Mouse (Mus musculus) thymus, postnatal 36 days (tissue): ENCODE data around the gene Dppa5a.
A peak's percentile ranks its signal among the peaks of the same experiment; 100 is the strongest.
"Not testable (repeated sequence)": the region's sequence is repeated elsewhere in the genome, so short reads cannot be mapped to it uniquely, and the experiment has no call there.

ENCODE experiments used
- DNase-seq, 2 experiments: peaks; one replicate each; pipeline ENCODE4 v3.0.0; 2022; ENCODE audit warnings: mixed read lengths in 2 of 2

The Dppa5a gene

DNA sequence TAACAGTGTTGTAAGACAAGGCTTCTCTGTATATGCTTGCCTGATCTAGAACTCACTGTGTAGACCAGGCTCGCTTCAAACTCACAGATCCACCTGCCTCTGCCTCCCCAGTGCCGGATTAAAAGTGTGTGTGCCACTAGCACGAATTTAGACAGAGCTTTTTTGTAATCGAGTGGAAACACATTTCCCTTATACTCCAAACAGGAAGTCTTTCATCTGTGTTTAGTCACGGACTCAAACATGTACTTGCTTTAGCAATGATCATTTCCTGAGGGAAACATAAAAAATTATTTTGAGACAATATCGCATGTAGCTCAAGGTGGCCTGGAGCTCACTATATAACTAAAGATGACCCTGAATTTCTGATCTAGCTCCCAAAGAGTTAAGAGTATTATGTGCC, 4.6 kb downstream of the Dppa5a start:
- no peak for DNase-seq

DNA sequence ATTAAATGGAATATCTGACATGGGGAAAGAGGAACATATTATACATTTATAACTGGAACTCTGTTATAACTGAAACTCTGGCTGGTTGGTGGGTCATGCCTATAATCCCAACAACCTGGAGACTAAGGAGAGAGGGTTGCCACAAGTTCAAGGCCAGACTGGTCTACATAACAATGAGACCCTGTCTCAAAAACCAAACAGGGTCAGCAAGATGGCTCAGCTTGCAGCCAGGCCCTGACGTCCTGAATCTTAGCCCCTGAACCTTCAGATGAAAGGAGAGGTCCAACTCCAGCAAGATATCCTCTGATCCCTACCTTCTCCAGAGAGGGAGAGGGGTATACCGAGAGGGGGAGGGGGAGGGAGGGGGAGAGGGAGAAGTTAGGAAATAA, 7.5 kb downstream of the Dppa5a start:
- no peak for DNase-seq

DNA sequence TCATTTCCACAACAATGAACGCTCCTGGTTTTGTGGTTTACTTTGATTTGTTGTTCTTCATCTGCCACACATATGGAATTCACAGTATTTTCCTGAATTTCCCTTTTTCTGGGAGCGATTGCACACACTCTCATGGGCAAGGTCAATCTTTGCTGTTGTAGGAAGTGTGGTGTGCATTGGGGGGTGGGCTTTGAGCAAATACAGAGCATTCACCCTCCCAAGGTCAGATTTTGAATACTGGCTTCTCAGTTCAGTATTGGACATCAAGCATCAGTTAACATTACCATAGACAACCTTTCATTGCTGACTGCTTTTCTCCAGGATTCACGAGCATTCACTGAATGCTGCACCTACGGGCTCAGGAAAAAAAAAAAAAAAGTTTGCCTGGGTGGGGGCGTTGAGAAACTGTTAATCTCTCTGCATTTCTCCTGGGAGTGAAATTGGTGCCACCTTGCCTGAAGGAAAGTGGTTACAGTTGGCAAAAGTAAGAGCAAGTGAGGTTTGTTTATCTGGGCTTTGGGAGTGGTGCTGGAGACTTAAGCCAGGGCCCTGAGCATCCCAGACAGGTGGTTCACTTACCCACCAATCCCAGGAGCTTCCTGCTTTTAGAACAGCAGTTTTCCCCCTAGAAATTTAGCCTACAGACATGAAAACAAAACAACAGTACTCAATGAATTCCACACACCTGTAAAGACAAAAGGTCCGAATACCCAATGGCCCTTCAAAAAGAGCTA, 8.1 kb downstream of the Dppa5a start:
- no peak for DNase-seq

DNA sequence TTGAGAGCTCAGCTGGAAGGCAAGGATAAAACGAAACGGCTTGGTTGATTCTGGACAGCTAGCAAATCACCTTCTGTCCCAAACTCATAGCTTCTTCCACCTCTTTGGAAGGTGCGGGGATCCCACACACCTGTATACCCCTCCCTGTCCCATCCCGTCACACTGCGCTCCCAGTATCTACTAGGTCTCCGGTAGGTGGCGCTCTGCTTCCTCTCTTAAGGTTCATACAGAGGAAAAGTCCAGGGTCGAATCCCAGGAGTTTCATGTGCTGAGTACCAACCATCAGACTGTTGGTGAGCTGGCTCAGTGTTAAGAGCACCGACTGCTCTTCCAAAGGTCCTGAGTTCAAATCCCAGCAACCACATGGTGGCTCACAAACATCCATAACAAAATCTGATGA, 9.9 kb downstream of the Dppa5a start:
- DNase-seq, result peak; percentile 48 to 55

DNA sequence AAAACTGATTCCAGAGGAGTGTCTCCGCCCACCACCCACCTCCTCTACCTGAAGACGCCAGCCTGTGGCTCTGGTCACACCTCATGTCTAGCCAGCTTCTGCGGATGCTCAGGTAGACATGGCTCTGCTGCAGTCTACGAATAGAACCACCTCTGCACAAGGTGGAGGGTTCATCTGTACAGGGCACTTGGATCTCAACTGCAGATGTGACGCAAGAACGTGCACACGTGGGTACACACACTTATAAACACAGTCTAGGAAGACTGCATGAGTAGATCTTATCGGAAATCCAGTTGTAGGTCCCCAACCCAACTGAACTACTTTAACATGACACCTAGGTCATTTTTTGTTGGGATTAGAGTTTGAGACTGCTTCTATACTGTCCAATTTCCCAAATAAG, 12.4 kb downstream of the Dppa5a start, which contains the start of gene Gsta2:
Gene Gsta2, minus strand, starts transcription at position 178 of the 400 bp plus-strand sequence.
- no peak for DNase-seq

DNA sequence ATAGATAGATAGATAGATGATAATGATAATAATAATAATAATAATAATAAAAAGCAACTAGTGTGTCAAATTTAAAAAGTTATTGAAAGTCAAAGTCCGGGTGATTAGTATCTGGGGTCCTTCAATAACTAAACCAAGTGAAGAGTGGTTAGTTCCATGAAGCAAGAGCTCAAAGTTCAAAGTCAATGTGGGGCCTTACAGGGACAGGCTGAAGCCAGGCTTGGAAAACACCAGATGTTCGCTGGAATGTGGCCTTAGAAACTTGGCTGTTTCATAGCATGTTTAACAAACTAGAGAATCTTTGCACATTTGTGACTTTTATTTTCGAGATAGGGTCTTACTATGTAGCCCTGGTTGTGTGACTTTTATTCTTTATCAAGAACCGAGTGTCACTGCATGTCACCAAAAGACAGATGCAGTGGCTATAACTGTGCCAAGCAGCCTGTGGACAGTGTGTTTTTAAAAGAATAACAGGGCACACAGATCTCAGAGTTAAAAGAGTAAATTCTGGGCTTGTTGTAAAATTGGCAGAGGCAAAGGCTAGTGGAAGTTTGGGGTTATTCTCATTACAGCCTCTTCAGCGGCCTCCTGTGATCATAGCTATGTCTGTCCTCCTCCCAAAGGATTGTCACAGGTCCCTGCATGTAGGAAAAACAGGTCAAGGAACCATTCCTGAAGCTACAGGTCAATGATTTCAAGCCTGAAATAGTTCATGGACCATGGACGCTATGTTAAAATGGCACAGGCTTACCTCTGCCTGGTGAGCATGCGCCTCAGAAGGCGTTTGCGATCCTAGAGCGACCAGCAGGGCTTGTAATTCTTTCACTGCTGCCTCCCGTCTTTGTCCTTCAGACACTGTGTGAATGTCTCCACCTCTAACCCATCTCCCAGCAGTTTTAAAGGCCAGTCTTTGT, 13.1 kb downstream of the Dppa5a start:
- DNase-seq, result no peak

DNA sequence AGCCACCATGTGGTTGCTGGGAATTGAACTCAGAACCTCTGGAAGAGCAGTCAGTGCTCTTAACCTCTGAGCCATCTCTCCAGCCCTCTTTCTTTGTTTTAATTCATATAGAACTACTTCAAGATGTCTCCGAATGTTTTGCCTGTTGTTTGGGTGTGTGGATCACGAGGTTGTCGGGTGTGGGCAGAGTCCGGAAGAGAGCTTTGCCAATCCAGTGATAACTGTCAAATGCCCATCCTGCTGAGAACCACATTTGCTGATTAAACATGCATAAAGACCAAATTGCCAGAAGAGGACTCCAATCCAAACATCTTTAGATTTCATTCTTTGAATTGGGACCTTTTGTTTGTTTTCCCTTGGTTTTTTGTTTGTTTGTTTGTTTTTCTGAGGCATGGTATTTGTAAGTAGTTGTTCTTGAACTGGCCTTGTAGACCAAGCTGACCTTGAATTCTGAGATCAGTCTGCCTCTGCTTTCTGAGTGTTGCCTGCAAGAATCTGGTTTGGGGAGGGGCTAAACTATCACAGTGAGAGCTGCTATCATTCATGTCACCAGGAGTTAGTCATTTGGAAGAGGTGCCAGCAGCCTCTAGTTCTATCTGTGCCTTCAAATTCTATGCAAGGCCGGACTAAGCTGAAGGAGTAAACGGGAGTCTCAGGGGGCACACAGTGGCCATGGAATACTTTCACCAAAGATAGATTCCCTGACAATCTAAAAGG, 16.3 kb downstream of the Dppa5a start:
- no peak for DNase-seq

DNA sequence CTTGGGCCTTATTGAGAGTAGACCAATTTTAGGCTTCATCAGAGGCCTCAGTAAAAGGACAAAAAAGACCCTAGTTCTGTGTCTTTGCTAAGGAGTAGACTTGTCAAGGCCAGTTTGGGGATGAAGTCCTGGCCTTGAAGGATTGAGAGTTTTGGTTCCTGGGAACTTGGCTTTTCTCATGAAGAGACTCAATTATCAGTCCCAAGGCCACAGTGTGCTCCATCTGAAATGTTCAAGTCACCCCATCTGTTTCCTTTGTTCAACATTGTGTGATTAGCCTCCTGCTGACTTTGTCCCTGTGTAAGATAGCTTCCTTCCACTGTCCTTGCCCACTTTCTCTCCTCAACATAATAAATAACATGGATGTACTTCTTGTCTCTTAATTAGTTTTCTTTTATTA, 18.0 kb downstream of the Dppa5a start:
- DNase-seq, result not testable (repeated sequence)

DNA sequence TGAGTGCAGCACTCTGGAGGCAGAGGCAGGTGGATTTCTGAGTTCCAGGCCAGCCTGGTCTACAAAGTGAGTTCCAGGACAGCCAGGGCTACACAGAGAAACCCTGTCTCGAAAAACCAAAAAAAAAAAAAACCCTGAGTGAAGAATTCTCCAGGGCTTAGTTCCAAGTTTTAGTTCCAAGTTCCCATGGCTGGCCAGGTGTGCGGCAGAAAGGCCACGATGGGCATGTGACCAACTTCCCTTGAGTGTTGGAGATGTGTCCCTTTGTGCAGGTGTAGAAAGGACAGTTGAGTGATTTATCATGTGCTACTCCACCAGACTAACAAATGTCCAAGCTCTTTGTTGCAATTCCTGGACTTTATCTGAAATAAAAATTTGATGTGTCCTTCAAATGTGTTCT, 18.8 kb downstream of the Dppa5a start:
- not testable (repeated sequence) for DNase-seq

DNA sequence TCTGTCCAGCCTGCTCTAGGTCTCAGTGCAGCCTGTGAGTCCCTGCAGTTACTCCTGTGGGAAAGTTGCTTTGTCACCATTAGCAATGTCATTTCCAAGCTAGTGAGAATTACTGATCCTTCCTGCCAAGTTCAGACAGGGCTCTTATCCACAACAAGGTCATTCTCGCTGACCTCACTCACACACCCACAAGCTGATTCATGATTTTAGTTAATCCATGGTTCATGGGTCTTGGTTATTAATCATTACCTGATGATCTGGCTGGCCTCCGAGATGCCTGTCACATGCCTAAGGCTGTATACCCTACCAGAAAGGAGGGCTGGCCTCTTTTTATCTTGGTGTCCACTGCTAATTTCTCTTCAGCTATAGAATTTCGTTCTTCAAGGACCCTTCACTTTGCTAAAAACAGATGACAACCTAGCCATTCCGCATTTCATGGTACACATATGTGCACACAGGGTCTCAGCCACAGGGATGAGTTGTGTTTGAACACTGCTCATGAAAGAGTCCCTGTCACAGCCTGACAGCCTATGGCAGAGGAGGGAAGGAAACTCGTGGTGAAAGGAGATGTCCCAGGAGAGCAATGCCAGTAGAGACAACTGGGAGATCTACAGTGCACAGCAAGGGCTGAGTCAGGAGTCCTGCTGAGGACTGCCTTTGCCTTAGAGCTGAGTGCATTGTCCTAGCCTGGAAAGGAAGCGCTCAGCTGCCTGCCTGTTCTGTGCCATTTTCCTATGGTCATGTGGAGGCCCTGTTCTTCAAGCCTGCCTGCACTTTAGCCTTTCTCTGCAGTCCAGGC, 19.6 kb downstream of the Dppa5a start:
- not testable (repeated sequence) for DNase-seq

DNA sequence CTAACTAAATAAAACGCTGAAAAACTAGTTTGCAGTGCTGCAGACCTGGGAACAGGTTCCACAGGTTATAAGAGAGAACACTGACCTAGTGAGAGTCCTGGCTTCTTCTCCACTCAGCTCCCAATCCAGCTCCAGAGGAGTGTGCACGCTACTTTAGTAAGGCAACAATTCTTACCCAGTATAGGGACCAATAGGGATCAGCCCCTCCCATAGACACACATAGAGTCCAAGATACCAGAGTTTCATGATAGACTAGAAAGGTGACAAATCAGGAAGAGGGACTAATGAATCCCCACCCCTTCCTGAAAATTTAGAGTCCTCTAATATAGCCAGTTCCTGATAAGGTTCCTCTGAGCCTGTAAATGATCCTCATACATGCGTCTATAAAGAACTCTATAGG, 21.0 kb downstream of the Dppa5a start:
- no peak for DNase-seq

DNA sequence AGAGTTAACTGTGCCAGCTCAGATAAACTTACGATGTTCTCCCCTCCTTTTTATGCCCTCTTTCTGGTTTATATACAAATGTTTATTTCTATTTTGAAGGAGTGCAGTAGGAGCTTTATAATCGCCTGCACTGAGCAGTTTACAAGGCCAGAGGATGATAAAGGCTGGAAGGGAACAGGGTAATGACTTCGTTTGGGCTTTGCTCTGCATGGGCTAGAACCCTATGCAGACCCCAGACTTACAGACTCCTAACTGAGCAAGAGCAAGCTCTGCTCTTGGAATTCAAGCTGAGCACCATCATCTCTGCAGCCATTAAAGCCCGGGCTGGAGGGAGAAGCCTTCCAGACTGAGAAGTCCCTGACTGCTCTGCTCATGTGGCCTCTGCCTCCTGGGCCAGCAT, 22.7 kb downstream of the Dppa5a start:
- not testable (repeated sequence) for DNase-seq

DNA sequence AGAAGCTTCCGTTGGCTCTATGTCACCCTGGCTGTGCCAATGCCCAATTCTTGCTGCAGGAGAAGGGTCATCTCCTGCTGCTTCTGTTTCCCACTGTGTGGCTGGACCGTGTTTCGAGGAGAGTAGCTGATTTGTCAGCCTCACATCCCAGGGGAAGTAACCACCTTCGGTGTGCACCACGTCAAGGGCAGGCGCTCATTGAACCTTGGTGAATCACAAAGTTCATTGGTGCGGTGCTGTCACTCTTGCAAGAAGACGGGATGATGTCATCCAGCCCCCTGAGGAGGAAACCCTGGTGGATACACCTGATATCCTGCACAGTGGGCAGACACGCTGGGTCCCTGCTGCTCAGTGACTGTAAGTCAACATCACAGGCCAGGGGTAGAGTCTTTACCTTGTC, 24.9 kb downstream of the Dppa5a start:
- not testable (repeated sequence) for DNase-seq

DNA sequence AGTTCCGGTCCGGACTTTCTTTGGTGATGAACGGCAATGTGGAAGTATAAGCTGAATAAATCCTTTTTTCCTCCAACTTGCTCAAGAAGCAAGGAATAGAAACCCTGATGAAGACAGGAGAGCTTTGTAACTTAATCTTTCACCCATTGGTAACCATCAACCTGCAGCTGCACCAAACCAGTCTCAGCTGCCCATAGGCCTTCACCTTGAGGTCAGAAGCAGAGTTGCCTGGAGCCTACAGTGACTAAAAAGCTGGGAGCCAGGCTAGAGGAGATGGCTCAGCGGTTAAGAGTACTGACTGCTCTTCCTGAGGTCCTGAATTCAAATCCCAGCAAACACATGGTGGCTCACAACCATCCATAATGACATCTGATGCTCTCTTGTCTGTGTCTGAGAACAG, 25.5 kb downstream of the Dppa5a start:
- not testable (repeated sequence) for DNase-seq

DNA sequence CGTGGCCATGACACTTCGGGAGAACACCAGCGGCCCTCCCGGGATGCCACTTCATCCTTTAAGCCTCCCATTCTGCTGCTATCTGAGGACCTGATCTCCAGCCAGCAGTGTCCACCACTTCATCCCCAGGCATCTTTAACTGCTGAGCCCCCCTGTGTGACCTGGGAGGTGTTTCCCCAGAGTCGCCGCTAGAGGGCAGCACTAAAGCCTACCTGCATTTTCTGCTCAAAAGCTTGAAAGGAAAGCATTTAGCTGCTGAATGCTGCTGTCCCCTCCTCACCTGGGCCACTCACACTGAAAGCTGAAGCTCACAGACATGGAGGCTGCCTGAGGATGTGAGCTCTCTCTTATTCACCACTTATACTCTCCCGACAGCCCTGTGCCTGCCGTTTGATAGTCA, 27.7 kb downstream of the Dppa5a start:
- peak; percentile 29 to 34 for DNase-seq

DNA sequence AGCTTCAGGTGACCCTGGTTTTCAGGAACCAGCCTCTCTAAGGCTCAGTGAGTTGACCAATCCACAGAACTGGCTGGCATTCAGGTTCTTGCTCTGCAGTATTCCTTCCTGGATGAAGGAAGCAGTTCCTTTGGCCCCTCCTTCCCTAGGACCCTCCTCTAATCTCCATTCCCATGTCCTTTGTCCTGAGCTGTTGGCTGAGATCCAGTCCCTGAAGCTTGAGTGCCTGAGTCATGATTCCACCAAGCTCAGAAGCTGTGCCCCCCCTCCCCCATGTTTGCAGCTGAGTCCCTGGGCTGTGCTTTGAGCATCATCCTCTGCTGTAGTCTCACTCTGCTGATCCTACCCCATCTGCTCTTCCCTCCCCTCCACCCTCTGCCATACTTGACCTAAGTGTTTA, 30.9 kb downstream of the Dppa5a start:
- DNase-seq, result not testable (repeated sequence)

DNA sequence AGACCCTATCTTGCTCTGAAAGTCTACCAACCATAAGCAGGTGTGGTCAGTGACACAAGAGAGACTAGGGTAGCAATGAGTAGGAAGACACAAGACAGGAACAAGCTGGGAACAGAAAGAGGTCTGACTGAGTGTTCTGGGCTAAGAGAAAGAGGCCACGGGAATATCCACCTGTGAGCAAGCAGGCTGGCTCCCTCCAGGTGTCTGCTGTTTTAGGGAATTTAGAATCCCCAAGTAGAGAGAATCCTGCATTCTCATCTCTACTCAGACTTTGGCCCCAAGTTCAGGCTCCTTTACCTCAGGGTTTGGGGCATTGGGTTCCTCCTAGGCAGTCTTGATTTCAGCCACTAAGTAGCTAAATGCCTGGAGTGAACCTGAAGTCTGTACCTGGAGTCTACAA, 40.7 kb downstream of the Dppa5a start, which contains the start of gene Omt2b:
Gene Omt2b, plus strand, starts transcription at position 301 of the 400 bp plus-strand sequence.
- not testable (repeated sequence) for DNase-seq

DNA sequence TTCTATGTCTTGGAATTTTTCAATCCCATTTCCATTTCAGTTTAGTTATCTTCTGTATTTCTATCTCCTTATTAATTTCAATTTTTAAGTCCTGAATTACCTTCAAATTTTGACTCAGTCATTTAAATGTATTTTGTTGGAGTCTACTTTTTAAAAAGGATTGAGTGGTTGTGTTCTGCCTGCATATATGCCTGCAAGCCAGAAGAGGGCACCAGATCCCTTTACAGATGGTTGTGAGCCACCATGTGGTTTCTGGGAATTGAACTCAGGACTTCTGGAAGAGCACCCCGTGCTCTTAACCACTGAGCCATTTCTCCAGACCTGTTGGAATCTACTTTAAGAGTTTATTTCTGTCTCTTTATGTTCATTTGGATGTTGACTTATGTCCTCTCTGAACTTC, 48.5 kb downstream of the Dppa5a start:
- DNase-seq, result no peak
